Mouse (Mus musculus): Measurements from ENCODE around the gene Nhs.

- TF ChIP-seq GATA1 (IDR thresholded peaks at IDR 0.05; ENCODE audit: borderline replicate concordance, low read length) = no peak
- TF ChIP-seq FLI1 (IDR thresholded peaks at IDR 0.05; ENCODE audit: low read length) = no peak
These were observed 188.4 kb downstream of the Nhs start for GRCm38 (mm10) chrX:161971131-161971530.

All from megakaryocyte, embryonic 14.5 days (primary cell).